Mouse (Mus musculus): Measurements from ENCODE around the gene Plac8.

The Plac8 gene

GRCm38 (mm10) chr5:100526164-100526563, 45.9 kb downstream of the Plac8 start:
- DNase-seq: no peak

GRCm38 (mm10) chr5:100525620-100526019, 46.4 kb downstream of the Plac8 start:
- no peak for DNase-seq

GRCm38 (mm10) chr5:100524921-100525320, 47.1 kb downstream of the Plac8 start:
- DNase-seq: no peak

- no peak for DNase-seq
Measured at GRCm38 (mm10) chr5:100523331-100523730, 48.7 kb downstream of the Plac8 start.

- no peak for DNase-seq
Measured at GRCm38 (mm10) chr5:100520223-100520622, 51.8 kb downstream of the Plac8 start.

GRCm38 (mm10) chr5:100519027-100519411, 53.0 kb downstream of the Plac8 start:
- DNase-seq: no peak

- peak; percentile 98 for DNase-seq
Measured at GRCm38 (mm10) chr5:100518049-100519026, 53.7 kb downstream of the Plac8 start, which contains the start of gene Cops4. TSS of gene Cops4 (plus strand) at chr5:100518309.

GRCm38 (mm10) chr5:100512576-100512975, 59.5 kb downstream of the Plac8 start:
- no peak for DNase-seq

- no peak for DNase-seq
Measured at GRCm38 (mm10) chr5:100509247-100509646, 62.8 kb downstream of the Plac8 start.
